Mouse (Mus musculus) heart, postnatal 36 days (tissue): Measurements from ENCODE around the gene Eya4. TPM values are rescaled to one million over a fixed set of nuclear protein-coding genes. Genes with fewer than 3 reads are reported as not detected.

Experiments used
- DNase-seq, 2 experiments: peaks; one replicate each; pipeline ENCODE4 v3.0.0; 2021 to 2022
- intact Hi-C: fragments of 180-260 bp; cut with DNase I; formaldehyde crosslinking; loops from one replicate; pipeline ENCODE4 v1.15.1; 2025
- total RNA-seq, 2 experiments: library from RNA; stranded (reverse); gene quantifications; 2 replicates each; pipeline ENCODE4 v1.2.3; 2021

Gene Eya4
- total RNA-seq, 2 experiments from 2014 or later = 0.19 to 0.25 TPM

- intact Hi-C loops = loop anchor here (1.0 to 5.0 kb wide), 6 partner anchors 299 to 600 kb away; no protein-coding TSS in a partner anchor
- peak; percentile 84 to 92 for DNase-seq
These were observed 269.6 kb downstream of the Eya4 start for GRCm38 (mm10) chr10:23080749-23081547.

GRCm38 (mm10) chr10:23076691-23077385, 273.7 kb downstream of the Eya4 start:
- peak; percentile 28 to 39 for DNase-seq
- intact Hi-C loops = loop anchor here (10.0 kb wide), 1 partner anchor 262 kb away; no protein-coding TSS in a partner anchor

GRCm38 (mm10) chr10:23073431-23073830, 277.2 kb downstream of the Eya4 start:
- intact Hi-C loops = loop anchor here (10.0 kb wide), 1 partner anchor 259 kb away; no protein-coding TSS in a partner anchor
- no peak for DNase-seq

GRCm38 (mm10) chr10:23063637-23064036, 286.9 kb downstream of the Eya4 start:
- intact Hi-C loops = no loop called here

GRCm38 (mm10) chr10:23062719-23063118, 287.9 kb downstream of the Eya4 start:
- intact Hi-C loops = no loop called here
- DNase-seq = no peak

More at GRCm38 (mm10) chr10:23063637-23064036, 286.9 kb downstream of the Eya4 start:
- DNase-seq = no peak

- intact Hi-C loops = no loop called here
- DNase-seq = no peak
These were observed 289.9 kb downstream of the Eya4 start for GRCm38 (mm10) chr10:23060694-23061060.

DNA sequence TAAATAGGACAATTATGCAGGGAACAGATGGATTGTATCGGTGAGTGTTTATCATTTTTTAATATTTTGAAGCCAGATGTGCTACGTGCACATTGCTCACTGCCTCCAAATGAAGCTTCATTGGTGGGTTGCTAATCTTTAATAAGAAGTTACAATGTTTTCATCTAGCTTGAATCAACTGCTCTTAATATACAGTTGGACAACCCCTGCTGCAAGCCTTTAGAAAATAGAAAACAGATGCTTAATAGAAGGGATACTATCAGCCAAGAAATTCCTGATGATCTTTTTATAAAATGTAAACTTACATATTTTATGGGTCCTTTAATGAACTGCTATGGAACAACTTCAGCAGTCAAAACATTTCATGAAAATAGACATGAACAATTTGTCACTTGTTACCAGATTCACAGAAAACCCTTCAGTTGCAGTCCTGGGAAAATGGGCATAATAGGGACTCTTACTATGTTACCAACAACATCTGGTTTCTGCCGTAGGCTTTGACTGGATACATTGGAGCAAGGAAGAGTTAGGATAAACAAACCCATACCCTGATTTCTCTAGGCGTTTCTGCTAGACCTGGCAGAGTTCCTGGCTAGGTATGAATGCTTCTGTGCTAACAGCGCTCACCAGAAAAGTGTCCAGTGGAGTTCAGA, 290.4 kb downstream of the Eya4 start:
- DNase-seq = no peak
- intact Hi-C loops = no loop called here

DNA sequence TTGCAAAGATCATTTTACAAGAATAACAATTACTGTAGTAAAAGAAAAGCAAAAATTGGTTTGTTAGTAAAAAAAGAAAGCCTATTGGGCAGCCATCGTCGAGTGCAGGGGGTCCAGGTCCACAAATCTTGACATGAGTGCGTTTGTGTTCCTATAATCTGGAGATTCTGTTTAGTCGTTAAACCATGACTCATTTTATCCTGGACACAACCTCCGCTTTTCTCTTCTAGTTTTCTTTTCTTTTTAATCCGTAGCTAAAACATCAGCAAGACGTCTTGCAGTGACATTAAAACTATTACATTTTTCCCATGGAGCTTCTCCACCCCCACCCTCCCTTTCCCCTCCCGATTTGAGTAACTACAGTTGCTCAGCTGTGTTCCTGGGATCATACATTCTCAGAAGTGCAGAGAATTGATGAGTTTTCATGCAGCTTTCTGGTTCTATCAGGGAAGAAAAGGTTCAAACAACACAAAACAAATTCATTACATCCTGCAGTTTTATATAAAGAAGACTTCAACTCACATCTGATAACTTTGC, 297.1 kb downstream of the Eya4 start:
- intact Hi-C loops = no loop called here
- DNase-seq = no peak
